Mouse (Mus musculus) right cerebral cortex, postnatal 36 days (tissue): ENCODE data around the gene Mab21l1.

ENCODE experiments used
- DNase-seq, 2 experiments: peaks; one replicate each; pipeline ENCODE4 v3.0.0; 2022; ENCODE audit warnings: low spot score in 2 of 2, mixed read lengths in 1 of 2

Mab21l1 gene

DNA sequence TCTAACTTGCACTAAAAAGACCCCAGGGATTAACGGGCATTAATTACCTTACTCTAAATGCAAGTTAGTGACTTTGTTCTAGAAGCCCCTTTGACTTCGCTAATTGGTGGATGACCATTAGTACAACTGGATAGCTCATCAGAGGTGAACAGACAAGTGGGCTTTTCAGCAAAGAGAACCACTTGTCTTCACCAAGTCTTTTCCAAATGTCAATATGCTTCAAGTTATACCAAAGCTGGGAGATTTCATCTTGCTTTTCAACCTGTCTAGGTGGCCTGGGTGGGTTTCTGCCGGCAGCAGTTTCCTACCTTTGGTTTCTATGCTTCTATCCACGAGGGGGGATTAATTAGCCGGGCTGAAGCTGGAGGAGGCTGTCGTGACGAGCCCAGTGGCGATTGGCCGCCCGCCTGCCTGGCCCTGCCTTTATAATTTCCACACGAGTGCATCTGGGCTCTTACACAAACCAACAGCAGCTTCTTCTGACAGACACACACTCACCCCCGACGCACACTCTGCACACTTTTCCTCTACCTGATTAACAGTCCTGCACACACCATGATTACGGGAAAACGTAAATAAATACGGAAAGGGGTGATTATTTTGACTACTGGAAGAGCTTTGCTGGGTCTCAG lies at the start of gene Mab21l1:
Gene Mab21l1 (plus strand): TSS at position 455 of the 632 bp plus-strand sequence.
- no peak for DNase-seq

GRCm38 (mm10) chr3:55733665-55734064 lies 48.6 kb upstream of the Mab21l1 start:
- no peak for DNase-seq

DNA sequence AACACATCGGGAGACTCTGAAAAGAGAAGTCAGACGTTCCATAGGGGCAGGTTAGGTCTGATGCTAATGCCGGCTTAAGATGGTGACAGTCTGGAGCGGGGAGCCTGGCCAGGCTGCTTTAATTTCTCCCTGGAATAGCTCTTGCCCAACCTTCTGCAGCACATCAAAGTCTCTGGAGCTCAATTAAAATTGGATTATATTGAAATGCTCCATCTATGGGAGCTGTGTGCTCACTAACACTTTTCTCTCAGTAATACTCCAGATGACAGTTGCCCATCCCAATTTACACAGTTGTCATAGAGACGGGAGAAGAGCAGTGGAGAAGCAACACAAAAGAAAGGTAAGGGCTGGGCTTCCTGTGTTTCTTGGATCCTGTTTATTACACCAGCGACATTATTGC lies 40.9 kb upstream of the Mab21l1 start:
- no peak for DNase-seq

GRCm38 (mm10) chr3:55742218-55742617 lies 40.1 kb upstream of the Mab21l1 start:
- DNase-seq = no peak

- no peak for DNase-seq
Observed at GRCm38 (mm10) chr3:55742654-55743053, 39.7 kb upstream of the Mab21l1 start.

DNA sequence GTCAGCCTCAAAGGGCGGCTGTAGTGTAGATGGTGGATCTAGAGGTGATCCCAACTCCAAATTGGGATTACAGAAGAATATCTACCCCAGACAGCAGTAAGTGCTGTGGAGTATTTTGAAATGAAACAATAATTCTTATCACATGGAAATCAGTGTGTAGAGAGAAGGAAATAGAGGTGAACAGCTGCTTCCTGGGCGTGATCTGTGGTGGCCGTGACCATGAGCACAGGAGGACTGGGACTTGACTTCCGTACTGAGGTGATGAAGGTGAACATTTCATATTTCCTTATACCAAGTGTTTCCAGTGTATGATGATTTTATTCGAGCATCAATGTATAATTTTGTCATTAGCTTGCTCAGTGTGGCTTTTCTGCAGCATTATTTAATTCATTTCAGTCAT lies 38.4 kb upstream of the Mab21l1 start:
- DNase-seq = no peak

DNA sequence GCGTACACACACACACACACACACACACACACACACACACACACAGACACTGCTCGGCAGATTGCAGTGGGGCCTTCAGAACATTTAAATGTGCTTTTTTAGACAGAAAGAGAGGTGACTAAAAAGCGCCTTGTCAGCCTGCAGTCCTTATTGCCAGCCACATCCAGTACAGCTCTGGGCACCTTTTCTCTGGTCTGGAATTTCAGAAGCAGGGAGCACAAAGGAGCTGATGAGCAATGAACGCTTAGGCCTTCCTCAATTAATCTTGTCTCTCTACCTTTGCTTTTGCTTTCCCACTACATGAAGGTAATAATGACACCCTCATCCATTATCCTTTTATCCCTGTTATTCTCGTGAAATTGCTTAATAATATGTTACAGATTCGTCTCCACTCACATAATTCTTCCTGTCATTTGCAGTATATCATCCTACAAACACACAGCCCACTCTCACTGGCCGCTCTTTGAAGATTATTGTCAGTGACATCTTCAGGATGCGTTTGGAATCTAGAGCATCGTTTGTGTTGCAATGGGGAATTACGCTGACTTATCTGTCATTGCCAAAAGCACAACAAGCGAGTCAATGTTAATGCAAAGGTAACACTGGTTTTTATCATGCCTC lies 31.8 kb upstream of the Mab21l1 start:
- no peak for DNase-seq

- DNase-seq = no peak
Observed at GRCm38 (mm10) chr3:55751363-55751762, 30.9 kb upstream of the Mab21l1 start.

DNA sequence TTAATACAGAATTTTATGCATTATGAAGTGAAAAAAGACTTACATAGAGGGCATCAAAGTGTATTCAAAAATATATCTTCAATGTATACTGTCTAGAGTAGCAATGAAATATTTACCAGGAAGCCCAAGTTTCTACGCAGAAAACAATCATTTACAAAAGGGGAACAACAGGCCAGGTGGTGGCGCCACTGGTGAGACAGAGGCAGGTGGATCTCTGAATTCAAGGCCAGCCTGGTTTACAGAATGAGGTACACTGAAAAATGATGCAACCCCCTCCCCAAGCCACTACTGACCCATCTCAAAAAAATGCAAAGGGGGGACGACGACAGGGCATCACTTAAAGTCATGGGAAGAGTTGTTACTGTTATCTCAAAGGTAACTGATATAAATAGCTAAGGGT lies 29.8 kb upstream of the Mab21l1 start:
- DNase-seq = no peak

- no peak for DNase-seq
Observed at GRCm38 (mm10) chr3:55753872-55754271, 28.4 kb upstream of the Mab21l1 start.

- no peak for DNase-seq
Observed at GRCm38 (mm10) chr3:55754981-55755608, 27.2 kb upstream of the Mab21l1 start.

- no peak for DNase-seq
Observed at GRCm38 (mm10) chr3:55755805-55756601, 26.3 kb upstream of the Mab21l1 start.

DNA sequence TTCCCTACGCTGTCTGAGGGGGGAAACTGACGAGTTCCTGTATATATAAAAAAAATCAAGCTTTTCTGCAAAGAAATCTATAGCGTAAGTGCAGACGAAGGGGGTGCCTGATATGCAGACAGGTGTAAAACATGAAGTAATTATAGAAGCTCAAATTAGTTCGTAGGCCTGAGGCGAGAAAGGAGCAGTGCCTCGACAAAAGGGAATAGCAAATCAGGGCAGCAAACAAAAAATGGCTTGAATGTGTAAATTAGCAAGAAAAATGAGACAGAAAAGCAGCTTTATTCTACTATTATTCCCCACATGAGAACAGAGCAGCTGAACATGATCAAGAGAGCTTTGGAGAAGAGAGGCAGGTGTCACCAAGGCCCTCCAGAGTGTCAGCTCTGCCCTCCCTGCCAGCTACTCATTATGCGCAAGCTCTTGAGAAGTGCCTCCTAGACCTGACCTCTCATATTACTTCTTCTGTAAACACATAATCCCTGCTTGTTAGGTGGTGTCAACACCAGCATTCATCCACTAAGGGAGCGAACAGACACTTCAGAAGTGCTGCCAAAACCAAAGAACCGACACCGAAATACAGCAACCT lies 25.6 kb upstream of the Mab21l1 start:
- DNase-seq = no peak

DNA sequence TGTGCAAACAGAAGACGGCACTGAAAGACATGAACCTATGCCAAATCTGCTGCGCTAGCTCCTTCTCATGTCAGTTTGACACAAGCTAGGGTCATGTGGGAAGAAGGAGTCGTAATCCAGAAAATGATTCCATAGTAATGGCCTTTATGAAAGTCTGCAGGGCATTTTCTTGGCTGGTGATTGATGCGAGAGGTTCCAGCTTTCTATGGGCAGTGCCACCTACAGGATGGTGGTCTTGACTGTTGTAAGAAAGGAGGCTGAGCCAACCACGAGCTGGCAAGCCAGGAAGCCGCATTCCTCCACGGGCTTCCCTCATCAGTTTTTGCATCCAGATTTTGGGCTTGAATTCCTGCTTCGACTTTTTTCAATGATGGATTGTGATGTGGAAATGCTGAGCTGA lies 24.0 kb upstream of the Mab21l1 start:
- DNase-seq = no peak

DNA sequence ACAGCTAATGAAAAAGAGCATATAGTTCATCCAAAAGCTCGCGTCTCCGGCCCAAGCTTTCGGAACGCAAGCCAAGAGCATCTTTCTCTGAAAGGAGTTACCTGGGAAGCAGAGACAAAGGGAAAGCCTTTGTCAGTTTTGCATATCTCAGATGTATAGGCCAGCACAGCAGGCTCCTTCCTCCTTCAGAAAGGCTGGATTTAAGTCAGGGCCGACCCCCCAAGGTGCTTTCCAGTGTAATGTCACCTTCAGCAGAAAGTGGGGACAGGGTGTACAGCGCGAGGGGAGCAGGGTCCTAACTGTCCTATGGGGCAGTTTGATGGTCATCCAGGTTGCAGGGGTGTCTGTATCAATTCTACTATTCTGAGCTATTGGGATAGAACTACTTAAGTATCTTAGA lies 18.7 kb upstream of the Mab21l1 start:
- no peak for DNase-seq

DNA sequence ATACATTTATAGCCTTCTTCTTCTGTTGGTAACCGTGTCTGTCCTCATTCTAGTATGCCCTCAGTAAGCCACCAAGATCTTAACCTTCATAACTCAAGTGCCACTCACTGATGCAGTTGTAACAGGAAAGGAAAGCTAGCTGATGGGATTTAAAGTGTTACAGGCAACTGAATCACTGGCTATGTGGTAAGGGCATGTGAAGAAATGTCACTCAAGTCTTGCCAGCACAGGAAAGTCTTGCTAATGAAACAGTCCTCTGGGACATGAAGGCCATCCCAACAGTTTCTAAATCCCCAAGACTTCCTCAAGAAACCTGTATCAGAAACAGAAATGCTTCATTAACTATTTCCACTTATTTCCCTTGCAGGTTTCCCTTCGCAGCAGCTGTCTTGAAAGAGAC lies 13.7 kb upstream of the Mab21l1 start:
- DNase-seq = no peak

DNA sequence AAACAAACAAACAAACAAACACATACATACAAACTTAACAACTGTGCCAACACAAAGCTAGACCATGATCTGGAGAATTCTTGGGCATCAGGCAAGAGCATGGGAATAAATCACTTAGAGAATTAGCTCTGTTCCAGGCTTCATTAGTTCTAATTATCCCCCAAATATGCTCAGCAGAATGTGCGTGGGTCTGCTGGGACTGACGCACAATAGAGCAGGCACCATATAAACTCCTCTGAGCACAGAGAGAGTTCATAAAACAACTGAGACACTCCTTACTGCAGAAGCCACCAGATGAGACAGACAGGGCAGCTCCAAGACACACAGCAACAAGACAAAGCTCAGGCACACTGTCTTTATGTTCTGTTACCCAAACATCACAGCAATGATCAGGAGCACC lies 13.0 kb upstream of the Mab21l1 start:
- no peak for DNase-seq

DNA sequence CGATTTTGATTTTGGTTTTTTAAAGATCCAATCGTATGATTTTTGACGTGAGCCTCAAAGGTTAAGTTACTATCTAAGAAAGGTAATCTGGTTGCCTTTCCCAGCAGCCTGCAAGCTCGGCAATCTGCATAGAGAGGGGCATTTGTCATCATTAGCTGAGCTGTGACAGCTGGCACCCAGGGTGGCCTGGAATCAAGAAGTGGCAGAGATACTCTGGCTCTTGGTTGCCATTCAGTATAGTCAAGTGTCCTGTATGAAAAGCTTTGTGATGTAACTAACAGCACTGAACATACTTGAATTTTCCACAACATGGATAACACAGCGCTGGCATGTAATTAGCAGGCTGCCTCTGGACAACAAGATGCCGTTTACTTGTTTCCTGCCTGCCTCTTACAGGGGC lies 8.1 kb upstream of the Mab21l1 start:
- no peak for DNase-seq

DNA sequence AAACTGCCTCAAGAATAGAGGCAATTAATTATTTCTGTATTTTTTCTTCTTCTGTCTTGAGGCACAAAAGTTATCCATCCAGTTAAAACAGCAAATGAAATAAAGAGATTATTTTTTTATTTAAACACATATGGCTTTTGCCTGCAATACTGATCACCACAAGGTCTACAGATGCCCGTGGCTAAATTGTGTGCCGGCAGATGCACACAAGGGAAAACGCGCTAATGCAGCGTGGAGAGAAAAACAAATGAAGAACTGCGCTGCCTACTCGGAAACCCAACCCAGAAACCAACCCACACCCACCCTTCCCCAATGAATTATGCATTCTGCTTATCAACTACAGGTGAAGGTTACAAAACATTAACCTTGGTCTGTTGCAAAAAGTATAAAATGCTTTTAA lies 7.1 kb upstream of the Mab21l1 start:
- no peak for DNase-seq

DNA sequence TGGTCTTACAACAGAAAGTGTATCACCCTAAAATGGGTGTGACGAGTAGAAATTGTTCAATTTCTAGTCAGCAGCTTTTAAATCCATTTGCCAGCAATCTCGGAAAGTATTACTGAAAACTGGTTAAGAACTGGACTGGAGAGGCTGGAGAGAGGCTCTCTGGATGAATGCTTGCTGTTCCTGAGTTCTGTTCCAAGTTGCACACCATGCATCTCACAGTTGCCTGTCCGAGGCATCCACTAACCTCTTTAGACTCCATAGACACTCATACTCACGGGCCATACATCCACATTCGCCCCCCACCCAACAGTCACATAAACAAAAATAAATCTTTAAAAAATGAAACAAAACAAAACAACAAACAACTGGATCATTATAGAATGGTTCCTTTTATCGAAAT lies 6.6 kb upstream of the Mab21l1 start:
- no peak for DNase-seq

- DNase-seq = no peak
Observed at GRCm38 (mm10) chr3:55777501-55777900, 4.8 kb upstream of the Mab21l1 start.
